17 mouse cellular contexts compared by ENCODE assay signal in the genomic region with DNA sequence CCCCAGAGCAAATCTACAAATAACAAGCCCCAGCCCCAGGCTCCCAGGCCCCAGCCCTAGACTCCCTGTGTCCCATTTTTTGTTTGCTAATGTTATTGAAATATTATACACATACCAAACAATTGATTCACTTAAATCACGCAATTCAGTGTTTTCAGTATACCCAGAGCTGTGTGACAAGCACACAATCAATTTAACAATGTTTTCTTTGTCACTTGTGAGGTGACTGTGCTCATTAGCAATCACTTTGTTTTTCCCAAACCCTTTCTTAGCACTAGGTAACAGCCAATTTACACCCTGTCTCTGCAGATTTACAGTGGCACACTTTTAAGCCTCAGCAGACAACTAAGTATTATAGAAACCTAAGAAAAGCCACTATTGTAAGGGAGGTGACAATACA. TPM values are rescaled to one million over a fixed set of nuclear protein-coding genes. Genes with fewer than 3 reads are reported as not detected.
DNase-seq lines count a peak whose midpoint lies in the region; ATAC-seq and TF ChIP-seq lines count a peak whose summit lies in the region.
"Had no signal": no experiment of that assay in that cellular context is flagged by ENCODE, and none has a peak within 500 bp of the region (broad histone marks: within the 10 kb centered on the region; RNA-seq: fewer than 3 reads in every experiment).

No protein-coding gene starts in this region.

- TF ChIP-seq POLR2A in brain, embryonic 14.5 days (IDR thresholded peaks at IDR 0.05; ENCODE audit: borderline replicate concordance, extremely low read depth, insufficient read depth, insufficient read length, poor library complexity, severe bottlenecking) = no peak

- no peak overlapping the region for H3K4me3 ChIP-seq in heart, embryonic 10.5 days
- no peak overlapping the region for H3K4me3 ChIP-seq in forebrain, embryonic 14.5 days (ENCODE audit: low read depth, low read length)
- H3K4me3 ChIP-seq: embryonic facial prominence, embryonic 13.5 days; heart, embryonic 13.5 days; hindbrain, embryonic 13.5 days had no signal

- DNase-seq in heart, embryonic 10.5 days (ENCODE audit: low spot score) = peak; percentile 22
- DNase-seq in heart, postnatal 14 days = no peak
- peak; percentile 72 for DNase-seq in brain, embryonic 14.5 days (ENCODE audit: low read depth)
- peak; percentile 55 for DNase-seq in forebrain, embryonic 14.5 days (ENCODE audit: low spot score)
- DNase-seq in adrenal gland, postnatal 25 days = no peak
- no peak for DNase-seq in layer of hippocampus, adult 11-12 months (ENCODE audit: low spot score)
- DNase-seq: adrenal gland, adult 8-10 months; cerebellum, adult 18-20 months; cerebellum, adult 9-11 months; cerebellum, postnatal 36 days; gastrocnemius, postnatal 14 days; kidney, adult 11 months had no signal

- peak; percentile 50; the same call in 1 of the 2 replicates for ATAC-seq in forebrain, embryonic 14.5 days
- ATAC-seq: hindbrain, postnatal 0 days had no signal

- H3K9ac ChIP-seq in forebrain, embryonic 14.5 days (ENCODE audit: low read length) = no peak overlapping the region
- H3K9ac ChIP-seq: embryonic facial prominence, embryonic 13.5 days; heart, embryonic 13.5 days; hindbrain, embryonic 13.5 days had no signal

- no peaks in the 10 kb centered on the region for H3K27me3 ChIP-seq in heart, embryonic 10.5 days (ENCODE audit: insufficient read depth, poor library complexity, severe bottlenecking)
- H3K27me3 ChIP-seq in forebrain, embryonic 14.5 days (replicated peaks; ENCODE audit: control insufficient read depth, insufficient read depth, low read length) = no peaks in the 10 kb centered on the region
- H3K27me3 ChIP-seq: CH12.LX; embryonic facial prominence, embryonic 13.5 days; heart, embryonic 13.5 days had no signal

- no peak overlapping the region for H3K27ac ChIP-seq in heart, embryonic 10.5 days
- no peak overlapping the region for H3K27ac ChIP-seq in forebrain, embryonic 14.5 days (ENCODE audit: low read depth, low read length)
- H3K27ac ChIP-seq: embryonic facial prominence, embryonic 13.5 days; heart, embryonic 13.5 days; hindbrain, embryonic 13.5 days; hindbrain, postnatal 0 days had no signal

- peaks cover 14% of the 10 kb centered on the region for H3K4me1 ChIP-seq in heart, embryonic 10.5 days
- H3K4me1 ChIP-seq in forebrain, embryonic 14.5 days (ENCODE audit: control insufficient read depth, insufficient read depth, low read length) = peaks cover 5% of the 10 kb centered on the region; the same call in 1 of the 2 replicates

- WGBS in heart, embryonic 10.5 days = 32% methylated on average over 1 of the region's 1 CpGs
- 5% methylated on average over 1 of the region's 1 CpGs for WGBS in forebrain, embryonic 14.5 days

- H3K36me3 ChIP-seq in heart, embryonic 10.5 days = no peaks in the 10 kb centered on the region; the same call in 1 of the 2 replicates
- no peaks in the 10 kb centered on the region for H3K36me3 ChIP-seq in forebrain, embryonic 14.5 days (ENCODE audit: control insufficient read depth, insufficient read depth, low read length)
- H3K36me3 ChIP-seq: embryonic facial prominence, embryonic 13.5 days; hindbrain, embryonic 13.5 days had no signal

- H3K4me2 ChIP-seq in forebrain, embryonic 14.5 days (ENCODE audit: low read length) = no peak overlapping the region
- H3K4me2 ChIP-seq: embryonic facial prominence, embryonic 13.5 days; heart, embryonic 13.5 days; hindbrain, embryonic 13.5 days had no signal

- intact Hi-C loops in heart, postnatal 14 days (cut with DNase I) = no loop called here

- H3K9me3 ChIP-seq in heart, embryonic 10.5 days = no peaks in the 10 kb centered on the region
- no peaks in the 10 kb centered on the region for H3K9me3 ChIP-seq in forebrain, embryonic 14.5 days (replicated peaks; ENCODE audit: control insufficient read depth, low read length)
- H3K9me3 ChIP-seq: embryonic facial prominence, embryonic 13.5 days; heart, embryonic 13.5 days; hindbrain, embryonic 13.5 days had no signal

- TF ChIP-seq CTCF in brain, embryonic 14.5 days (IDR thresholded peaks at IDR 0.05; ENCODE audit: borderline replicate concordance, extremely low read depth, insufficient read depth, insufficient read length) = no peak

RNA-seq across cellular contexts. Expression of gene Fxn, which starts 46.6 kb away (rescaled TPM):
- 71.9 and 73.4 TPM in 2 replicates for polyA plus RNA-seq in heart, embryonic 10.5 days (2016; fragmentation: Nextera tagmentation; extraction: Ambion mirVana)
- total RNA-seq in heart, postnatal 14 days (2021) = 10 to 100 TPM; 22.4 to 26.0 TPM
- 20.7 and 25.3 TPM in 2 replicates for polyA plus RNA-seq in brain, embryonic 14.5 days (2012; rRNA removed)
- 40.5 and 47.9 TPM in 2 replicates for polyA plus RNA-seq in forebrain, embryonic 14.5 days (2014; fragmentation: Nextera tagmentation; extraction: Ambion mirVana)
- total RNA-seq in adrenal gland, postnatal 25 days (2021) = 17.8 and 18.5 TPM in 2 replicates

Comparison
In these comparisons a context has a peak if more than half of its experiments do, and no peak if none do; other contexts are left out.
1. DNase-seq: peak in heart, embryonic 10.5 days (single experiment), brain, embryonic 14.5 days (single experiment) and forebrain, embryonic 14.5 days (single experiment); none in heart, postnatal 14 days (0 of 2), adrenal gland, postnatal 25 days (single experiment) and layer of hippocampus, adult 11-12 months (single experiment).